Mouse (Mus musculus): ENCODE measurements at regions not wholly inside any gene's neighbourhood (a gene's known extent, or its start where the extent isn't known, plus 50 kb on each side); places are given as distances from the start of the nearest gene placed in this dataset.

GRCm38 (mm10) chr6:140895441-140895840, 166.4 kb downstream of the Gm11077 start:
- TF ChIP-seq POLR2A (IDR thresholded peaks at IDR 0.05; ENCODE audit: borderline replicate concordance, low read depth, low read length): no peak
- no peak for TF ChIP-seq CTCF (IDR thresholded peaks at IDR 0.05; ENCODE audit: low read depth, low read length)
